Mouse (Mus musculus) common myeloid progenitor, adult 5-6 weeks (primary cell): ENCODE measurements at regions not wholly inside any gene's neighbourhood (a gene's known extent, or its start where the extent isn't known, plus 50 kb on each side); places are given as distances from the start of the nearest gene placed in this dataset.

Experiments
- ATAC-seq: replicated peaks from 2 replicates; pipeline ENCODE4 v1.8.0; 2016; ENCODE audit warnings: low read depth, mild to moderate bottlenecking, moderate TSS enrichment, inconsistent platforms; ENCODE audit not compliant: poor library complexity, severe bottlenecking

DNA sequence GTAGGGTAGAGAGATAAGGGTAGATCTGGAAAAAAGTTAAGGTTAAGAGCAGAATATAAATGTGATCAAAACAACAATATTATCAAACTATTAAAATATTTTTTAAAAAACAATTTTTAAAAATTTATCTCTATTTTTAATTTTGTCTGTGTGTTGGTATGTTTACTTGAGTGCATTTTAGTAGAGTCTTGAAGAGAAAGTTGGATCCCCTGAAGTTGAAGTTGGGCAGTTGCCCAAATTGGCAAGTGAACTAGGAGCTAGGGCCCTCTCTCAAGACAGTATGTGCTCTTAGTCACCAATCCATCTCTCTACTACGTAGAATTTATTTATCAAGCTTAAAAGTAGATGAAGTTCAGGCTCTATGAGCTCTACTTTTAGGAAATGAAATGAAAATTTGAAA lies 59.9 kb downstream of the Adamts1 start:
- ATAC-seq = no peak

DNA sequence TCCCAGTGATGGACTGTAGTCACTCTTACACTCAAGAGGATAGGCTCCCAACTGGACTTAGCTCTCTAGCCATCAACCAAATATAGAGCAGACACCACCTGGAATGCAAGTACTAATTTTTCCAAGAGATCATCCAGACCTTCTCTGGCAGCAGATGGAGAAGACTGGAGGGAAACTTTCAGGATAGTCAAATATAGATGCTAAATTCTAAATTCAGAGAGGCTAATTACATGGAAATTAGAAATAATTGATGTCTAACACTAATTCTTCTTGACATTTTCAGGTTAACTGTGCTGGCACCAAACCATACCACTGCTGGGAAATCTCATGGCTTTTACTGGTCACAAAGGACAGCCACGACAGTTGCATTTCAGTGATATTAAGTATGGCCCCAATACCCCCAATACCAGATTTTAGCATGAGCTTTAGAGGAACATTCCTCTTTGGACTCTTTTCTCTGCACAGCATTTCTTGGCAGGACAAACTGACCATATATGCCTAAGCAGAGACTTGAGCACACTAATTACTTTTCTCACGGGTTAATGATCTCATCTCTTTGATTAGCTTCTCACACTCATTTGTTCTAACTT lies 64.2 kb downstream of the Adamts1 start:
- ATAC-seq = no peak

DNA sequence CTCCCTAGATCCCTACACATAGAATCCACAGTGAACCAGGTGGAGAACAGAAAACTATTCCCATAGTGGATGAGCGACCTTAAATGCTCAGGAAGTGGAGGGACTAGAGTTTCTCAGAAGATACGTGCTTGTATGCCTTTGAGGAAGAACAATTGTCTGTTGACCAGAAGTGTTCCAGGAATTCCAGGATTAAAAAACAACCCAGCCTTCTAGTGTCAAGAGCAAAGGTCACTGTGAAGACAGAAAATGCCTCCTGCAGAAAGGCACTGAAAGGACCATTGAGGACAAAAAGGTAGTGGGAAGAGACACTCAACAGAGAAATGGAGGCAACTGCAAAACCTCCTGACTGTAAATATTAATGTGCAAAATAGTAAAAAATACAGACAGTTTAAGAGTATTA lies 74.9 kb downstream of the Adamts1 start:
- ATAC-seq = no peak

DNA sequence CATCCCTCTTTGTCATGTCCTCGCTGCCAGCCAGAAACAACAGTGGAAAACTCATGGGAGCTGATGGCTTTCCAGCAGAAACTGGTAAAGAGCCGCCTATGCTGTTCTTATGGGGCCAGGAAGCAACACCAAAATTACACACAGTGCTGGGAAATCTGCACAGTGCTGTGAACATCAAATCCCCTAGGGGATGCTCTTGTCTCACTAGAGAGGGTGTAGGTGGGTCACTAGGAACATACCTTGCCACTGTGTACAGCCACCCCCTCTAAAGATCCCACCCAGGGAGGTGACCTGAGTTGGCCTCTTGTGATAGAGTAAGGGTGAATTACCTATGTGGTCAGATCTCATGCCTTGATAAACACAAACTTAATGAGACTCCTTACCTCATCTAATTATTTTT lies 80.9 kb downstream of the Adamts1 start:
- ATAC-seq = no peak

DNA sequence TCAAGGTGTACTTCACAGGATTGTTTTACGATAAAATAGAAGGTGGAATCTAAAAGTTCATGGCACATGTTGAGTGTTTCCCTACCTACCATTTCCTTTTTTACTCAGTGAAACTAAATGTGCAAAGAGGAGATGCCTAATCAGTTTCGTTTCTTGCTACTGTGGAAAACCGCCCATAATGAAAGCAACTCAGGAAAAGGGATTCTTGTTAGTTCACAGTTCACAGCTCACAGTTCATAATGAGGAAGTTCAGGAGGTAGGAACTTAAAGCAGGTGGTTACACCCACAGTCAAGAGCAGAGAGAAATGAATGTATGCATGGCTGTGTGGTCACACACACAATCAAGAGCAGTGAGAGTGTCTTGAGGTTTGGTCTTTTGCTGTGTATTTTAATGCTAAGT lies 90.6 kb downstream of the Adamts1 start:
- ATAC-seq = peak; percentile 47; the same call in 1 of the 2 replicates

GRCm38 (mm10) chr16:85704254-85705020 lies 98.5 kb downstream of the Adamts1 start:
- ATAC-seq = no peak

GRCm38 (mm10) chr16:85702889-85703480 lies 99.9 kb downstream of the Adamts1 start:
- no peak for ATAC-seq

- no peak for ATAC-seq
Observed at GRCm38 (mm10) chr16:85699329-85699728, 103.6 kb downstream of the Adamts1 start.

DNA sequence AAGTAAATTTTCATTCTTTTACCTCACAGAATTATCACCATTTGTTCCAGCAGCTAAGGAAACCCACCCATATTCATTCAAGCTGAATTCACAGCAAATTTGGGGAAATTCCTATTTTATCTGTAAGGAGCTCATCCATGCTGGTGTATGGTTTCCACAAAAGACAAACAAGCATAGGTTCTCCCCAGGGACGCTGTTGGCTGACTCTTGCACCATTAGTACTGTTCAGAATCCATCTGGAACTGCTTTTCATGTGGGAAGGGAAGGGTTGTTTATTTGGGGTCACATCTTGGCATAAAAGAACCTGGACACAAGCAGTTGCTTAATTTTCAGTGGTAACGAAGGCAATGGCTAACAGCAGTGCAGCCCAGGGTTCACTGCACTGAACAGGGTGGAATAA lies 120.2 kb downstream of the Adamts1 start:
- no peak for ATAC-seq

DNA sequence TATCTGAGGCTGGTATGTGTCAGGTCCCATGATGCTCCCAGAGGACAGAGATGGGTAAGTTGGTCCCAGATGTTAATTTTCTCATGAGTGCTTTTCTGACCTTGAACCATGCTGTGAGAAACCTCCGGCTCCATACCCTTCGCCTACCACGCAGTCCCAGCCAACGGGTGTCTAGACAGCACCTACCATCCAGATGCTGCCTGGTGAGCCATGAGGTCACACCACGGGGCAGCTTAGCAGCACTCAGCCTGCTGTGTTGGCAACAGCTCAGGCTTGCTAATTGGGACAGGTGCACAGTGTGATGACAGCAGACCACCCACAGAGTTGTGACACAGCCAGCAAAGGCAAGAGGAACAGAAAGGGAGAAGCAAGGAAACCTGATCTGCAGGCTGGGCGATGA lies 122.6 kb downstream of the Adamts1 start:
- peak; percentile 39 for ATAC-seq

DNA sequence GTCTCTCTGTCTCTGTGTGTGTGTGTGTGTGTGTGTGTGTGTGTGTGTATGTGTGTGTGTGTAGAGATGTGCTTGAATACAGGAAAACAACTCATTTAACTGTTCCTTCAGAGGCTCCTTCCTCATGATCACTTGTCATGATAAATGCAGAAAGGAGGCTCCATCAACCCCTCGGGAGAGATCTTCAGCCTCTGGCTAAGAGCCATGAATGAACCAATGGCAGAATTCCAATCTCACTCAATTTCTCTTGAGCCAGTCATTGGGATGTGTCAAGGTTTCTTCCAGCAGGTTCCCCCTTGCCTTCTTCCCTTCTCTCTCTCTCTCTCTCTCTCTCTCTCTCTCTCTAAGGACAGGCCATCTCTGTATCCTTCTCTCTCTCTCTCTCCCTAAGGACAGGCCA lies 124.1 kb downstream of the Adamts1 start:
- no peak for ATAC-seq

DNA sequence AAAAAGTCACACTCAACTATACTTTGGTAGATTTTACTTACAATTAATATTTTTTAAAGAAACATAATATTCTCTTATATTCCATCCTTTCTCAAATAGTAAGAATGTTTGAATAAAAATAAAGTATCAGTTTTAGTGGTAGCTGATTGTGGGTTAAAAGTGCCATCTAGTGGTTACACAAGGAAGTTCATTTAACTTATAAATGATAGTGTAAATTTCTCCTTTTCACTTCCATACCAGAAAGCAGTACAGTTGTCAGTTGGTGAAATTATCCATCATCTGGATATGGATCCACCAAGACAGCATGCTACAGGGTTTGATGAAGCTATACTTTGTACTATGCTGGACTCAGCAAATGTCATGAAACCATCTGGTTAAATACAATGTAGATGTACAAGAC lies 124.7 kb downstream of the Adamts1 start:
- peak; percentile 64; the same call in 1 of the 2 replicates for ATAC-seq

DNA sequence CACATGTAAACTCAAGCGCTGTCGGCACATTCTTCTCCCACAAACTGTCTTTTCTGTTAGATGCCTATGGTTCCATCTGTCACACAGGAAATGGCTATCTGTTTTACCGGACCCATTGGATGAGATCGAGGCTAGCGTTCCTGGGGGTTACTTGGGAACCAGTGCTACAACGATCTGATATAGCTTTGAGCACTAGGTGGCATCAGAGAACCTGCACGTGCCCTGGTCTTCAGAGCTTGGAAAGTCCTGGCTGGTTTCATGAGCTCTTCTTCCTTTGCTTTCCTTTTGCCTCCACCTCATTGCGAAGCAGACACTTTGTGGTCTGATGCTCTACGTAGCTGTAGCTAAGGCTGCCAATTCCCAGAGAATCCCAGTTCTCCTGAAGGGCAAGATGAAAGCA lies 123.8 kb upstream of the Cyyr1 start:
- peak; percentile 91 for ATAC-seq

- ATAC-seq = no peak
Observed at GRCm38 (mm10) chr16:85668767-85669166, 115.6 kb upstream of the Cyyr1 start.

DNA sequence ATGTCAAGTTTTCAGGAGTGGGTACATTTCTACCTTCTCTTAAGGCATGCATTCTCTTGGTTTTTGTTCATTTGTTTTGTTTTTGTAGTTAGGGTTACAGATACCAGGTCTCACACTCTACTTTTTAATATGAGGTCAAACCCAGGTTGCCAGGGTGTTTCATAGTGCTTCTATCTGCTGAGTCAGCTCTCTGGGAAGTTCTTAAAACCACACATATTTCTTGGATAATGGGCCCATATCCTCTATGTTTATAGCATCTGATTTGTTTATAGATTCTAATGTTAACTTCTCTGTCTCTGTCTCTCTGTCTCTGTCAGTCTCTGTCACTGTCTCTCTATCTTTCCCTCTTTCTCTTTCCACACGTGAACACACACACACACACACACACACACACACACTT lies 114.6 kb upstream of the Cyyr1 start:
- no peak for ATAC-seq

- ATAC-seq = no peak
Observed at GRCm38 (mm10) chr16:85649516-85649915, 96.3 kb upstream of the Cyyr1 start.

GRCm38 (mm10) chr16:85640992-85641391 lies 87.8 kb upstream of the Cyyr1 start:
- no peak for ATAC-seq

DNA sequence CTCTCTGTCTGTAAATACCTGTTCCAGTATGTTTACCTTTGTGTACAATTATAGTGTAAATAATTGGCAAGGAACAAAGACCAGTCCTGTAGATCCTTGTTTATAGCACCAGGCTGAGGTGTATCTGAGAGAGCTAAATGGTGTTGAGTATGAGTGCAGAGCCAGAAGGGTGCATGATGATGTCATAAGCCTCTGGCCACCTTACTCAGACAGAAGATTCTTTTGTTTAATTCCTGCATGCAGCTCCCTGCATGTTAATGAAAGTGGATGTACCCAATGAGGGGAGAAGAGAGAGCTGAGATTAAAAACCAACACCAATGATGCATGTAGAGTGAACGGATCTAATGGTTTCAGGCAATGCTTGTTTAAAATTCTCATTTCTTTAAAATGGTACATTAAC lies 83.9 kb upstream of the Cyyr1 start:
- ATAC-seq = no peak

GRCm38 (mm10) chr16:85629738-85630137 lies 76.5 kb upstream of the Cyyr1 start:
- ATAC-seq = no peak

GRCm38 (mm10) chr16:85624505-85624904 lies 71.3 kb upstream of the Cyyr1 start:
- no peak for ATAC-seq

GRCm38 (mm10) chr16:85604089-85604488 lies 50.9 kb upstream of the Cyyr1 start:
- ATAC-seq = no peak
